Mouse (Mus musculus) midbrain, embryonic 14.5 days (tissue): ENCODE measurements around the gene Atl3. TPM values are rescaled to one million over a fixed set of nuclear protein-coding genes. Genes with fewer than 3 reads are reported as not detected.
A peak's percentile ranks its signal among the peaks of the same experiment; 100 is the strongest.

Source experiments
- ATAC-seq: fragments of 200-750 bp; cut with Nextera tagmentation; 2 replicates; pipeline ENCODE4 v1.8.0; 2017; ENCODE audit warnings: moderate number of reproducible peaks, moderate library complexity; ENCODE audit not compliant: low FRiP score, low TSS enrichment
- DNase-seq: peaks from one replicate; pipeline ENCODE4 v3.0.0-alpha.2; 2015
- H3K27ac ChIP-seq: fragments of 300-500 bp; sonication (generic); replicated peaks from 2 replicates; pipeline ENCODE4 v1.5.1; 2014; ENCODE audit warnings: mild to moderate bottlenecking, low read depth, low read length, moderate library complexity
- H3K27me3 ChIP-seq: fragments of 300-500 bp; sonication (generic); 2 replicates; pipeline ENCODE4 v1.6.1; 2014; ENCODE audit warnings: low read length, control low read depth, mixed read lengths; ENCODE audit not compliant: control insufficient read depth, insufficient read depth
- H3K36me3 ChIP-seq: fragments of 300-500 bp; sonication (generic); 2 replicates; pipeline ENCODE4 v1.6.1; 2014; ENCODE audit warnings: low read length, control low read depth; ENCODE audit not compliant: control insufficient read depth, insufficient read depth
- H3K4me1 ChIP-seq: fragments of 300-500 bp; sonication (generic); 2 replicates; pipeline ENCODE4 v1.6.1; 2014; ENCODE audit warnings: mild to moderate bottlenecking, antibody characterized with exemption, low read length, control low read depth; ENCODE audit not compliant: control insufficient read depth, insufficient read depth
- H3K4me2 ChIP-seq: fragments of 300-500 bp; sonication (generic); 2 replicates; pipeline ENCODE4 v1.6.1; 2014; ENCODE audit warnings: mild to moderate bottlenecking, low read length, moderate library complexity
- H3K4me3 ChIP-seq: fragments of 300-500 bp; sonication (generic); replicated peaks from 2 replicates; pipeline ENCODE4 v1.5.1; 2014; ENCODE audit warnings: low read depth, low read length
- H3K9ac ChIP-seq: fragments of 300-500 bp; sonication (generic); replicated peaks from 2 replicates; pipeline ENCODE4 v1.6.1; 2014; ENCODE audit warnings: mild to moderate bottlenecking, low read length, moderate library complexity
- H3K9me3 ChIP-seq: fragments of 300-500 bp; sonication (generic); 2 replicates; pipeline ENCODE4 v1.6.1; 2016; ENCODE audit warnings: low read length, control low read depth, mixed read lengths; ENCODE audit not compliant: control insufficient read depth
- WGBS: fragments of 180-500 bp; shearing (Covaris S2); extraction: QIAGEN DNeasy Blood & Tissue Kit; methylation state at CpG from one replicate; pipeline ENCODE4 v1.1.7; 2014; 5-methylcytosine and 5-hydroxymethylcytosine counted together
- polyA plus RNA-seq: library from polyadenylated mRNA; unstranded; fragments of >200 nt; fragmentation: Nextera tagmentation; extraction: Ambion mirVana; gene quantifications from 2 replicates; pipeline ENCODE4 v1.2.1, GENCODE M21; 2014

Gene Atl3
- polyA plus RNA-seq, result 5.9 and 6.8 TPM in 2 replicates

DNA sequence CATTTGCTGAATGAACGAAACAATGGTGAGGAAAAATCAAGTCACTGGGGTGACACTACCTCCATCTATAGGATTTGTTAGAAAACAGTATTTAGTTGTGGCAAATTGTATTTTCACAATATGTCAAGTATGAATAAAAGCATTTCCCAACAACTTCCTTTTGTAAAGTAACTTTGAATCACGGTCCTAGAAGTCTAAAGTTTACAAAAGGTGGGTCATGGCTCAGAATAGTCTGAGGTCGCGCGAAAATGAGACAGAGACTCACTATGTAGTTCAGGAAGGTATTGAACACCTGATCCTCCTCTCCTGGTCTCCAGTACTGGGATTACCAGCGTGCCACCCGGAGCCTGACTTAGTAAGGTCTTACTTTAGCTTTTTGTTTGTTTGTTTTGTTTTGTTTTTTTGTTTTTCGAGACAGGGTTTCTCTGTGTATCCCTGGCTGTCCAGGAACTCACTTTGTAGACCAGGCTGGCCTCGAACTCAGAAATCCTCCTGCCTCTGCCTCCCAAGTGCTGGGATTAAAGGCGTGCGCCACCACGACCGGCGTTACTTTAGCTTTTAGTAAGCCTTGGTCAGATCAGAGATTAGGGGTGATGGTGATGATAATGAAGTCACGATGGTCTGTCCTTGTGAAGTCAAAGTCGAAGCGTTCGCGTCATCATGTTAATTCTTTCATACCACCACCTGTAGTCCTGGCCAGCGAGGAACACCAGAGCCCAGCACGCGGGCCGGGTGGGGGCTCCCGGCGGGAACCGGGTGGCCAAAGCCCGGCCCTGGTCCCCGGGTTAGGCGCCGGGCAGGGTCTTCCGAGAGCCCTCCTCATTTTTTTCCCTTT is at the start of gene Atl3:
Gene Atl3, plus strand, starts transcription at position 689 of the 835 bp plus-strand sequence.
- peaks cover 2% of the 10 kb centered on the region; the same call in 1 of the 2 replicates for H3K4me1 ChIP-seq
- no peaks in the 10 kb centered on the region for H3K36me3 ChIP-seq
- H3K9me3 ChIP-seq, result no peaks in the 10 kb centered on the region
- 31% methylated on average over 31 of the region's 31 CpGs for WGBS
- peak within 1 kb of the TSS; percentile 95 for H3K27ac ChIP-seq
- DNase-seq, result no peak
- peak within 1 kb of the TSS; percentile 68 for H3K4me3 ChIP-seq
- H3K27me3 ChIP-seq, result no peaks in the 10 kb centered on the region
- peak within 1 kb of the TSS; percentile 69 for H3K4me2 ChIP-seq
- peak within 1 kb of the TSS; percentile 83 for H3K9ac ChIP-seq
- ATAC-seq, result no peak

DNA sequence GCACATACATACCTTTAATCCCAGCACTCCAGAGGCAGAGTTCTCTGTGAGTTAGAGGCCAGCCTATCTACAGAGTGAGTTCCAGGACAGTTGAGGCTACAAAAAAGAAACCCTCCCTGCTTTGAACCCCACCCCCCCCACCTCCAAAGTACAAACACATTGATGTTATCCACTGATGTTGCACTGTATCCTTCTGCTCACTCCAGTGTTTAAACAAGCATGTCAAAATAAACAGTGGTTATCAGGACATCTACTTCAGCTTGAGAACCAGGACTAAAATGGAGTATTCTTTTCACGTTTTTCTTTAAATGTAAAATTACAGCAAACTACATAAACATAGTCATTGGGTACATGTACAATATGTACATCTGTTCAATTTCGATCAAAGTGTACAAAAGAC is 48.7 kb upstream of the Atl3 start:
- no peak overlapping the region for H3K4me2 ChIP-seq
- no peak for DNase-seq
- H3K9me3 ChIP-seq, result no peaks in the 10 kb centered on the region
- H3K27me3 ChIP-seq, result no peaks in the 10 kb centered on the region
- no peak overlapping the region for H3K9ac ChIP-seq
- no peak overlapping the region for H3K27ac ChIP-seq
- no peak overlapping the region for H3K4me3 ChIP-seq
- H3K36me3 ChIP-seq, result peaks cover 13% of the 10 kb centered on the region
- no peak for ATAC-seq
- H3K4me1 ChIP-seq, result no peaks in the 10 kb centered on the region
- WGBS, result 97% methylated on average over 2 of the region's 2 CpGs

DNA sequence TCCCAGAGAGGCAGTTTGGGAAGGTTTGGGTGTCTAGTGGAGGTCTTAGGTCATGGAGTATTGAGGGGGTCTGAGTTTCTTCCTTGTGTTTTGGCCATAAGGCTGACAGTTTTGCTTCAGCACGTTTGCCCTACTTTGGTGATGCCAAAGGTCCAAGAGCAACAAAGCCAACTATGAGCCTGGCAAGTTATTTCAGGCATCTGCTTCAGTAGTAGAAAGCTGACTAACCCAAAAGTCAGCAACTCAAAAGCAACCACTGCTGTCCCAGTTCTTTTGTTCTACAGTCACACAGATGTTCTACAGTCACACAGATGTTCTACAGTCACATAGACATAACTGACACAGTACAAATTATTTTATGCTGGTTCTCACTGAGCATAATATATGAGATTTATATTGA is 48.2 kb upstream of the Atl3 start:
- Histone ChIP-seq H3K9ac (no peak overlapping the region), H3K4me3 (no peak overlapping the region), H3K4me2 (no peak overlapping the region), H3K4me1 (no peaks in the 10 kb centered on the region), H3K36me3 (peaks cover 13% of the 10 kb centered on the region), H3K27ac (no peak overlapping the region), H3K9me3 (no peaks in the 10 kb centered on the region), H3K27me3 (no peaks in the 10 kb centered on the region)
- ATAC-seq (no peak), DNase-seq (no peak)
- 94% methylated on average over 1 of the region's 1 CpGs for WGBS

DNA sequence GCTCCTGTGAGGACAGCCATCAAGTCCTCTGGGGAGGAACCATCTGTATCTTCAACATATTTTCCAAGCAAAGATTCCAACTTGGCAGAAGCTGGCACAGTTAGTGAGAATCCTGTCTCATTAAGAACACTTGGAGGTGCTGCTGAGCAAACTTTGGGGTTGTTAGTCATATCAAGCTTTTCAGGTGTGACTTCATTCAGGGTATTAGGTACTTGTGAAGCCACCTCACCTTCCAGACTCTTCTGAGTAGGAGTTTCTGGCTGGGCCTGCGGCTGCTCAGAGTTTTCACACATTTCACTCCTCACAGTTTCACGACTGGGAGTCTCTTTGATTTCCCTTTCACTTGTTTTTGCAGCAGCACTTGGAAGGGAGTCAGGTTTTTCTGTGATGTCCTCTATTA is 37.0 kb upstream of the Atl3 start:
- H3K4me1 ChIP-seq, result 0 out of 2 replicates have a peak, but pooled peaks cover 6% of the 10 kb centered on the region
- no peak overlapping the region for H3K9ac ChIP-seq
- ATAC-seq (no peak), DNase-seq (no peak)
- H3K36me3 ChIP-seq, result peaks cover 13% of the 10 kb centered on the region
- no peak overlapping the region for H3K27ac ChIP-seq
- 92% methylated on average over 2 of the region's 2 CpGs for WGBS
- no peak overlapping the region for H3K4me3 ChIP-seq
- no peaks in the 10 kb centered on the region for H3K27me3 ChIP-seq
- no peaks in the 10 kb centered on the region for H3K9me3 ChIP-seq
- no peak overlapping the region for H3K4me2 ChIP-seq

DNA sequence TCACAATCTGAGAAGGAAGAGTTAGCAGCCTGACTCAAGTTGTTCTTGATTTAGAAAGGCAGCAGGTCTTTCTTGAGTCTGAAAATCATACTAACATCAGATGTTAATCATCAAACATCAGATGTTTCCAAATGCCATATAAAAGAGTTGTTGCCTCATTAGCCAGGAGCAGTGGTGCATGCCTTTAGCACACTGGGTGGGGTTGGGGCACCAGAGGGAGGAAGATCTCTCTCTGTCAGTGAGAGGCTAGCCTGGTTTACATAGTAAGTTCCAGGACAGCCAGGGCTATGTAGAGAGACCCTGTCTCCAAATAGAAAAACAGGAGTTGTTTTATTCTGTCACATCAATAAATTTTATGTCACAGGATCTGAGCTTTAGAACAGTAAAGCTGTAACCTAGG is 34.9 kb upstream of the Atl3 start:
- no peaks in the 10 kb centered on the region for H3K9me3 ChIP-seq
- H3K36me3 ChIP-seq, result peaks cover 16% of the 10 kb centered on the region
- H3K27ac ChIP-seq, result no peak overlapping the region
- H3K4me3 ChIP-seq, result no peak overlapping the region
- H3K4me1 ChIP-seq, result 0 out of 2 replicates have a peak, but pooled peaks cover 6% of the 10 kb centered on the region
- H3K9ac ChIP-seq, result no peak overlapping the region
- H3K4me2 ChIP-seq, result no peak overlapping the region
- ATAC-seq (no peak), DNase-seq (no peak)
- no peaks in the 10 kb centered on the region for H3K27me3 ChIP-seq

GRCm38 (mm10) chr19:7459370-7459769 is 34.5 kb upstream of the Atl3 start:
- 90% methylated on average over 2 of the region's 2 CpGs for WGBS
- DNase-seq (no peak), ATAC-seq (no peak)
- Histone ChIP-seq H3K36me3 (peaks cover 16% of the 10 kb centered on the region), H3K27ac (no peak overlapping the region), H3K4me1 (0 out of 2 replicates have a peak, but pooled peaks cover 6% of the 10 kb centered on the region), H3K4me2 (no peak overlapping the region), H3K9me3 (no peaks in the 10 kb centered on the region), H3K4me3 (no peak overlapping the region), H3K9ac (no peak overlapping the region), H3K27me3 (no peaks in the 10 kb centered on the region)

DNA sequence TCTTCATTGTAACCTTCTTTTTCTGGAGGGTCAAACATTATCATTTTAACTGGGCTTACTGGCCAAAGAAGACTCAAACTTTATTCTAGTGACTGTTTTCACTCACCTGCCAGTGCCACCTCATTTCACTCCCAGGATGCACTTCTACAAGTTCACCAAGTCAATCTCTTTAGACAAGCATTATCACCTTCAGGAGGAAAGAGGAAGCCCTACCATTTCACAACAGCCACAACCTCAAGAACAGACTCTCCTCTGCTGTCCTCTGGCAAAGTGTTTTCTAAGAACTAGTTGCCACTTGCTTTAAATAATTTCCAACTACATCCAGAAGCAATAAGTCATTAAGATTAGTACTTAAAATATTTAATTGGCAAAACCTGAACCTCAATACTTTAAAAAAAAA is 25.9 kb upstream of the Atl3 start:
- no peak overlapping the region for H3K9ac ChIP-seq
- H3K9me3 ChIP-seq, result no peaks in the 10 kb centered on the region
- H3K4me1 ChIP-seq, result no peaks in the 10 kb centered on the region
- no peak overlapping the region for H3K27ac ChIP-seq
- peaks cover 30% of the 10 kb centered on the region for H3K36me3 ChIP-seq
- DNase-seq, result no peak
- no peak for ATAC-seq
- no peaks in the 10 kb centered on the region for H3K27me3 ChIP-seq
- no peak overlapping the region for H3K4me2 ChIP-seq
- H3K4me3 ChIP-seq, result no peak overlapping the region

DNA sequence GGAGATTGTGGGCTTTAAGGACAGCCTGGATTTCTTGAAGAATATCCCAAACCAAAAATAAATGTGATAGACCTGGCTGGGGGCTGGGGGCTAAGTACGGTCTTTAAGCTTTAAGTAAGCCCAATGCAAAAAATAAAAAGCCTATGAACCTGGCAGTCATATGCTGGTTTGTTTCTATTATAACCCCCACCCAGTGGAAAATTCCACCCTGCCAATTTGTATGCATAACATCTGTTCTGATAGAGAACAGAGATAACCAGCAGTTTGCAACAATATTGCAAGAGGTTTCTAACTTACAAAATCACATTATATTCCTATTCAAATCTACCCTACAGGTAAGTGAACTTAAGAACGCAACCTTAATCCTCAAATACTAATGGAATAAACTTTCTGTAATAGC is 23.2 kb upstream of the Atl3 start:
- no peak for ATAC-seq
- 98% methylated on average over 2 of the region's 2 CpGs for WGBS
- no peak overlapping the region for H3K4me2 ChIP-seq
- no peaks in the 10 kb centered on the region for H3K27me3 ChIP-seq
- H3K36me3 ChIP-seq, result peaks cover 41% of the 10 kb centered on the region
- H3K9ac ChIP-seq, result no peak overlapping the region
- H3K4me1 ChIP-seq, result no peaks in the 10 kb centered on the region
- no peak overlapping the region for H3K27ac ChIP-seq
- no peaks in the 10 kb centered on the region for H3K9me3 ChIP-seq
- DNase-seq, result no peak
- no peak overlapping the region for H3K4me3 ChIP-seq

DNA sequence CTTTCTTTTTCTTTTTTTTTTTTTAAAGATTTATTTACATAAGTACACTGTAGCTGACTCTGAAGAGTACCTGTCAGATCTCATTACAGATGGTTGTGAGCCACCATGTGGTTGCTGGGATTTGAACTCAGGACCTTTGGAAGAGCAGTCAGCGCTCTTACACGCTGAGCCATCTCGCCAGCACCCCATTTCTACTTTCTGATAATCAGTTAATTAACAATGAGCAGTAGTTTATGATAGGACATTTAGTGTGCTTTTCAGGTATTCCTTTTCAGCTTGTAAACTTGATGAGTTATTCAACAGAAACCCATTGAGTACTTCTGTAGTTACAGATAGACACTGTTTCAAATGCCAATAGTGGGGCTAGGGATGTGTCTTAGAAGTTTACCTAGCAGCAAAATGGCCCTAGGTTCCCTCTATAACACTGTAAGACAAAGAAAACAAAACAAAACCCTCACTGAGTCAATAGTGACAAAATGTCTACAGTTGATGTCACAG is 14.0 kb upstream of the Atl3 start:
- Histone ChIP-seq H3K4me3 (peak overlapping the region; percentile 93), H3K36me3 (peaks cover 2% of the 10 kb centered on the region; the same call in 1 of the 2 replicates), H3K27ac (no peak overlapping the region), H3K4me2 (peak overlapping the region; percentile 68), H3K9me3 (no peaks in the 10 kb centered on the region), H3K9ac (no peak overlapping the region), H3K4me1 (peaks cover 27% of the 10 kb centered on the region), H3K27me3 (no peaks in the 10 kb centered on the region)
- DNase-seq (no peak), ATAC-seq (no peak)
- WGBS, result 95% methylated on average over 3 of the region's 3 CpGs
